Mouse (Mus musculus): ENCODE results near the gene Iqcb1. TPM values are rescaled to one million over a fixed set of nuclear protein-coding genes. Genes with fewer than 3 reads are reported as not detected.

The Iqcb1 gene
- total RNA-seq, 1 experiment, result 16.8 TPM

DNA sequence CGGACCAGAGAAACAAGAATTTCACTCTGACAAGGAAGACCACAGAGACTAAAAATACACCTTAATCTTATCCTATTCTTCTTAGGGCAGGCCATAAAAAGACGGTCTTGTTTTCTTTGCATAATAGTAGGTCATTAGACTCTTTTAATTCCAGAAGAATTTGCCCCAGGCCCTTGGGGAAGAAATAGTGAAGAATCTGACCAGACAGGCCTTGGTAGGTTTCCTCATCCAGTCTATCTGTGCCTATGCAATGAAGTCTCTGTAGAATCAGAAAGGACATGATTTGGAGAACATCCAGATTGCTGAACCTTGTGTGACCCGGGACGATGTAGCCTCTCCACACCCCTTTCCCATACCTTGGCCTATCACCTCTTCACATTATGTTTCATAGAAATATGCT lies 38.0 kb upstream of the Iqcb1 start:
- no peaks in the 10 kb centered on the region for H3K36me3 ChIP-seq (ENCODE audit: control insufficient read depth, insufficient read depth, low read length, poor library complexity, severe bottlenecking)
- no peak overlapping the region for H3K27ac ChIP-seq (ENCODE audit: insufficient read depth, low read depth, low read length, poor library complexity, severe bottlenecking)
- no peaks in the 10 kb centered on the region for H3K9me3 ChIP-seq (ENCODE audit: control insufficient read depth, insufficient read depth, low read depth, low read length)
- no peaks in the 10 kb centered on the region for H3K4me1 ChIP-seq (ENCODE audit: control insufficient read depth in 2 of 2, insufficient read depth in 2 of 2, low read length in 2 of 2, poor library complexity in 1 of 2)
- DNase-seq (ENCODE audit: low read depth, low spot score), result no peak
- H3K4me3 ChIP-seq (ENCODE audit: insufficient read depth in 1 of 2, low read depth in 1 of 2, low read length in 2 of 2, poor library complexity in 1 of 2, severe bottlenecking in 1 of 2), result no peak overlapping the region
- no peak overlapping the region for H3K9ac ChIP-seq (ENCODE audit: insufficient read depth, low read depth, low read length, poor library complexity, severe bottlenecking)
- in situ Hi-C loops (cut with MboI; ENCODE audit: low sequenced_read_pairs in 2 of 2, unreplicated experiment in 2 of 2), result loop anchor here in 1 of 2 experiments (25.0 kb wide), 1 partner anchor 303 kb away; no protein-coding TSS in a partner anchor
- no peak for TF ChIP-seq ZC3H11A (IDR thresholded peaks at IDR 0.05; ENCODE audit: borderline replicate concordance, low read depth, low read length)
- TF ChIP-seq ZNF384 (IDR thresholded peaks at IDR 0.05; ENCODE audit: low read depth, low read length), result no peak
- TF ChIP-seq MAFK (IDR thresholded peaks at IDR 0.05; ENCODE audit: insufficient read depth, low read depth, low read length), result no peak
- TF ChIP-seq CHD2 (IDR thresholded peaks at IDR 0.05; ENCODE audit: low read depth, low read length), result no peak
- TF ChIP-seq HCFC1 (IDR thresholded peaks at IDR 0.05; ENCODE audit: borderline replicate concordance, insufficient read depth, low read length), result no peak

DNA sequence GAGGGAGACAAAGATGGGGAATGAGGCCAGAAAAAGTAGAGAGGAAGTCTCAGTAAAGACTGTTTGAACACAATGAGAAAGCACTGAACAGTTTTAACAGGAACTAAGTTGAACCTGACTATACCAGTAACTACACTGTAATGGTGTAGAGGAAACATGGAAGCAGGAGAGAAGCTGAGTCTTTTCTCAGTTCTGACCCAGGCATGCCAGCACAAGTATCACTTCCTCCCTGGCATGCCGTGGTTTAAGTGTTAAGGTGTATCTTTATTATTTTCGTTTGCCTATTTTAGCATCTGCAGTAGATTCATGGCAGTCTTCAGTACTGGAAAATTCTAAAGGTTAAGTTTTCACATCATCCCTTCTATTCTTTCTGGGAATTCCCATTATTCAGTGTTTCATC lies 33.2 kb upstream of the Iqcb1 start:
- no peak for DNase-seq (ENCODE audit: low read depth, low spot score)
- H3K27ac ChIP-seq (ENCODE audit: insufficient read depth, low read depth, low read length, poor library complexity, severe bottlenecking), result no peak overlapping the region
- no peaks in the 10 kb centered on the region for H3K9me3 ChIP-seq (ENCODE audit: control insufficient read depth, insufficient read depth, low read depth, low read length)
- no peak overlapping the region for H3K4me3 ChIP-seq (ENCODE audit: insufficient read depth in 1 of 2, low read depth in 1 of 2, low read length in 2 of 2, poor library complexity in 1 of 2, severe bottlenecking in 1 of 2)
- in situ Hi-C loops (cut with MboI; ENCODE audit: low sequenced_read_pairs in 2 of 2, unreplicated experiment in 2 of 2), result loop anchor here in 1 of 2 experiments (25.0 kb wide), 1 partner anchor 308 kb away; no protein-coding TSS in a partner anchor
- no peak for TF ChIP-seq HCFC1 (IDR thresholded peaks at IDR 0.05; ENCODE audit: borderline replicate concordance, insufficient read depth, low read length)
- TF ChIP-seq MAFK (IDR thresholded peaks at IDR 0.05; ENCODE audit: insufficient read depth, low read depth, low read length), result no peak
- TF ChIP-seq CHD2 (IDR thresholded peaks at IDR 0.05; ENCODE audit: low read depth, low read length), result no peak
- TF ChIP-seq ZNF384 (IDR thresholded peaks at IDR 0.05; ENCODE audit: low read depth, low read length), result no peak
- no peak for TF ChIP-seq ZC3H11A (IDR thresholded peaks at IDR 0.05; ENCODE audit: borderline replicate concordance, low read depth, low read length)
- no peaks in the 10 kb centered on the region for H3K4me1 ChIP-seq (ENCODE audit: control insufficient read depth in 2 of 2, insufficient read depth in 2 of 2, low read length in 2 of 2, poor library complexity in 1 of 2)
- H3K9ac ChIP-seq (ENCODE audit: insufficient read depth, low read depth, low read length, poor library complexity, severe bottlenecking), result no peak overlapping the region
- H3K36me3 ChIP-seq (ENCODE audit: control insufficient read depth, insufficient read depth, low read length, poor library complexity, severe bottlenecking), result no peaks in the 10 kb centered on the region

DNA sequence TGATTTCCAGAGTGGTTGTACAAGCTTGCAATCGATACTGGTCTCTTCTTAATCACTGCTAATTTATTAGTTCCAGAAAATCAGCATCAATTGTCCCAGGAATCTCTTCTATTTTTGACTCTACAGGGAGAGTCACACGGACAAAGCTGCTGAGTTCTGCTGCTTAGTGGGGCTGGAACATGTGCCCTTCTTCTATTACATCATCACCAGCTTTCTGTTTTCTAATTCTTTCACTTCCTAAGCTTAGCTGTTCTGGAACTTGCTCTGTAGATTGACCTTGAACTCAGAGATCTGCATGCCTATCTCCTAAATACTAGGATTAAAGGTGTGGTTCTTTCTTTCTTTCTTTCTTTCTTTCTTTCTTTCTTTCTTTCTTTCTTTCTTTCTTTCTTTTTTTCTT lies 29.9 kb upstream of the Iqcb1 start:
- Histone ChIP-seq H3K9ac (ENCODE audit: insufficient read depth, low read depth, low read length, poor library complexity, severe bottlenecking) (no peak overlapping the region), H3K9me3 (ENCODE audit: control insufficient read depth, insufficient read depth, low read depth, low read length) (no peaks in the 10 kb centered on the region), H3K4me3 (ENCODE audit: insufficient read depth in 1 of 2, low read depth in 1 of 2, low read length in 2 of 2, poor library complexity in 1 of 2, severe bottlenecking in 1 of 2) (no peak overlapping the region), H3K27ac (ENCODE audit: insufficient read depth, low read depth, low read length, poor library complexity, severe bottlenecking) (no peak overlapping the region), H3K4me1 (ENCODE audit: control insufficient read depth in 2 of 2, insufficient read depth in 2 of 2, low read length in 2 of 2, poor library complexity in 1 of 2) (no peaks in the 10 kb centered on the region), H3K36me3 (ENCODE audit: control insufficient read depth, insufficient read depth, low read length, poor library complexity, severe bottlenecking) (no peaks in the 10 kb centered on the region)
- TF ChIP-seq MAFK (IDR thresholded peaks at IDR 0.05; ENCODE audit: insufficient read depth, low read depth, low read length) (no peak), HCFC1 (IDR thresholded peaks at IDR 0.05; ENCODE audit: borderline replicate concordance, insufficient read depth, low read length) (no peak), CHD2 (IDR thresholded peaks at IDR 0.05; ENCODE audit: low read depth, low read length) (no peak), ZC3H11A (IDR thresholded peaks at IDR 0.05; ENCODE audit: borderline replicate concordance, low read depth, low read length) (no peak), ZNF384 (IDR thresholded peaks at IDR 0.05; ENCODE audit: low read depth, low read length) (no peak)
- in situ Hi-C loops (cut with MboI; ENCODE audit: low sequenced_read_pairs in 2 of 2, unreplicated experiment in 2 of 2), result loop anchor here in 1 of 2 experiments (25.0 kb wide), 1 partner anchor 311 kb away; no protein-coding TSS in a partner anchor
- DNase-seq (ENCODE audit: low read depth, low spot score), result no peak

DNA sequence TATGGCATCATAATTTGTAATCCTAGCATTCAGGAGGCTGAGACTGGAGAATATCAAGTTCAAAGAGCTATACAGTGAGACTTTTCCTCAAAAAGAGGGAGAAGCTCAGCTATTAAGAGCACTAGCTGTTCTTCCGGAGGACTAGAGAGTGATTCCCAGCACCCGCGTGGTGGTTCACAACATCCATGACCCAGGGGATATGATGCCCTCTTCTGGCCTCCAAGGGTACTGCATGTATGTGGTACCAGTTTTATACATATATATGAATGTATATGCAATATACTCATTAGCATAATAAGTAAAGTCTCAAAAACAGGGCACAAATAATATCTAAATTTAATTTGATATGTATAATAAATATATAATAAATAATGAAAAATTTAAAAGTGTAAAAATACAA lies 25.8 kb upstream of the Iqcb1 start:
- Histone ChIP-seq H3K36me3 (ENCODE audit: control insufficient read depth, insufficient read depth, low read length, poor library complexity, severe bottlenecking) (no peaks in the 10 kb centered on the region), H3K9me3 (ENCODE audit: control insufficient read depth, insufficient read depth, low read depth, low read length) (no peaks in the 10 kb centered on the region), H3K4me1 (ENCODE audit: control insufficient read depth in 2 of 2, insufficient read depth in 2 of 2, low read length in 2 of 2, poor library complexity in 1 of 2) (no peaks in the 10 kb centered on the region), H3K9ac (ENCODE audit: insufficient read depth, low read depth, low read length, poor library complexity, severe bottlenecking) (no peak overlapping the region), H3K27ac (ENCODE audit: insufficient read depth, low read depth, low read length, poor library complexity, severe bottlenecking) (no peak overlapping the region), H3K4me3 (ENCODE audit: insufficient read depth in 1 of 2, low read depth in 1 of 2, low read length in 2 of 2, poor library complexity in 1 of 2, severe bottlenecking in 1 of 2) (no peak overlapping the region)
- in situ Hi-C loops (cut with MboI; ENCODE audit: low sequenced_read_pairs in 2 of 2, unreplicated experiment in 2 of 2), result no loop called here
- DNase-seq (ENCODE audit: low read depth, low spot score), result peak; percentile 12
- TF ChIP-seq HCFC1 (IDR thresholded peaks at IDR 0.05; ENCODE audit: borderline replicate concordance, insufficient read depth, low read length) (no peak), ZNF384 (IDR thresholded peaks at IDR 0.05; ENCODE audit: low read depth, low read length) (no peak), MAFK (IDR thresholded peaks at IDR 0.05; ENCODE audit: insufficient read depth, low read depth, low read length) (no peak), ZC3H11A (IDR thresholded peaks at IDR 0.05; ENCODE audit: borderline replicate concordance, low read depth, low read length) (0 out of 2 replicates have a peak, but pooled peaks have one; percentile 18)

DNA sequence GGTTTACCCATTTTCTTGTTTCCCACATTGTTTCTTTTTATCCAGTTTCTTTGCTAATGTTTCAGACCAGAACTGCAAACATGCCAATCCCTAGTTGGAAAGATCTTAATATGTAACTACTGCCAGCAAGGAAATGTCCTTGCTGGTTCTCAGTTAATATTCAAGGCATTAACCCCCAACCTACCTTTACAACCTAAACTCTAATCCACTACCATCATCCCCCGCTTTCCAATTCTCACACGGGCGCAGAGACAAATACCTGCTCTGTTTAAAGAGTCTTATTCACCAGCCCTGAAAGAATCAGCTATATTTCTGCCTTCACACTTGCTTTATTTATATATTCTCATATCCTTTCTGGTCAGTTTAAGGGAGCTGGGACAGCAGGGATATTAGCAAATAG lies 19.6 kb upstream of the Iqcb1 start:
- no peak for TF ChIP-seq ZNF384 (IDR thresholded peaks at IDR 0.05; ENCODE audit: low read depth, low read length)
- TF ChIP-seq HCFC1 (IDR thresholded peaks at IDR 0.05; ENCODE audit: borderline replicate concordance, insufficient read depth, low read length), result no peak
- TF ChIP-seq ZC3H11A (IDR thresholded peaks at IDR 0.05; ENCODE audit: borderline replicate concordance, low read depth, low read length), result no peak
- no peak for TF ChIP-seq CHD2 (IDR thresholded peaks at IDR 0.05; ENCODE audit: low read depth, low read length)
- TF ChIP-seq MAFK (IDR thresholded peaks at IDR 0.05; ENCODE audit: insufficient read depth, low read depth, low read length), result no peak
- H3K9me3 ChIP-seq (ENCODE audit: control insufficient read depth, insufficient read depth, low read depth, low read length), result no peaks in the 10 kb centered on the region
- no peaks in the 10 kb centered on the region for H3K36me3 ChIP-seq (ENCODE audit: control insufficient read depth, insufficient read depth, low read length, poor library complexity, severe bottlenecking)
- H3K4me3 ChIP-seq (ENCODE audit: insufficient read depth in 1 of 2, low read depth in 1 of 2, low read length in 2 of 2, poor library complexity in 1 of 2, severe bottlenecking in 1 of 2), result no peak overlapping the region
- H3K4me1 ChIP-seq (ENCODE audit: control insufficient read depth in 2 of 2, insufficient read depth in 2 of 2, low read length in 2 of 2, poor library complexity in 1 of 2), result no peaks in the 10 kb centered on the region
- no peak overlapping the region for H3K9ac ChIP-seq (ENCODE audit: insufficient read depth, low read depth, low read length, poor library complexity, severe bottlenecking)
- DNase-seq (ENCODE audit: low read depth, low spot score), result no peak
- H3K27ac ChIP-seq (ENCODE audit: insufficient read depth, low read depth, low read length, poor library complexity, severe bottlenecking), result no peak overlapping the region
- in situ Hi-C loops (cut with MboI; ENCODE audit: low sequenced_read_pairs in 2 of 2, unreplicated experiment in 2 of 2), result no loop called here

All from ES-E14 (cell line).